Mouse (Mus musculus) megakaryocyte, embryonic 14.5 days (primary cell): Measurements from ENCODE around the gene Slc5a3.

Experiments used
- FLI1 ChIP-seq: IDR thresholded peaks from 2 replicates; pipeline ENCODE4 v1.6.1; 2012; ENCODE audit warnings: low read length, inconsistent platforms, mixed read lengths
- GATA1 ChIP-seq: IDR thresholded peaks from 3 replicates; pipeline ENCODE4 v1.6.1; 2012; ENCODE audit warnings: mixed read lengths, low read length, inconsistent platforms, borderline replicate concordance

GRCm38 (mm10) chr16:92083771-92084453 lies 25.8 kb downstream of the Slc5a3 start:
- TF ChIP-seq GATA1 (no peak), FLI1 (no peak)
